Mouse (Mus musculus) liver, adult (tissue): ENCODE data around the gene Esrra.

Experiments used
- GATA4 ChIP-seq: IDR thresholded peaks from 2 replicates; pipeline ENCODE4 v1.6.1; 2014; ENCODE audit warnings: mild to moderate bottlenecking, low read length; ENCODE audit not compliant: insufficient replicate concordance

Gene Esrra

GRCm38 (mm10) chr19:6914540-6914939 lies 7.1 kb downstream of the Esrra start:
- no peak for TF ChIP-seq GATA4

GRCm38 (mm10) chr19:6913991-6914390 lies 7.6 kb downstream of the Esrra start:
- no peak for TF ChIP-seq GATA4

GRCm38 (mm10) chr19:6913036-6913435 lies 8.6 kb downstream of the Esrra start:
- TF ChIP-seq GATA4: no peak

- TF ChIP-seq GATA4: no peak
Measured at GRCm38 (mm10) chr19:6912205-6912970, 9.2 kb downstream of the Esrra start.

GRCm38 (mm10) chr19:6911101-6912074 lies 10.2 kb downstream of the Esrra start:
- no peak for TF ChIP-seq GATA4

- TF ChIP-seq GATA4: no peak
Measured at GRCm38 (mm10) chr19:6909507-6910289, 11.9 kb downstream of the Esrra start, which contains the start of the genes Trmt112 and Prdx5. Trmt112 (plus strand) TSS chr19:6909698. Prdx5 (minus strand) TSS chr19:6910106.

- TF ChIP-seq GATA4: no peak
Measured at GRCm38 (mm10) chr19:6909021-6909420, 12.6 kb downstream of the Esrra start.

GRCm38 (mm10) chr19:6907811-6908540 lies 13.6 kb downstream of the Esrra start:
- no peak for TF ChIP-seq GATA4

GRCm38 (mm10) chr19:6907094-6907493 lies 14.5 kb downstream of the Esrra start:
- no peak for TF ChIP-seq GATA4

- TF ChIP-seq GATA4: no peak
Measured at GRCm38 (mm10) chr19:6906199-6906598, 15.4 kb downstream of the Esrra start.

GRCm38 (mm10) chr19:6905498-6906159 lies 16.0 kb downstream of the Esrra start:
- TF ChIP-seq GATA4: no peak

- no peak for TF ChIP-seq GATA4
Measured at GRCm38 (mm10) chr19:6904846-6905245, 16.8 kb downstream of the Esrra start.

- no peak for TF ChIP-seq GATA4
Measured at GRCm38 (mm10) chr19:6903031-6903430, 18.6 kb downstream of the Esrra start.

GRCm38 (mm10) chr19:6899641-6900040 lies 22.0 kb downstream of the Esrra start:
- TF ChIP-seq GATA4: no peak
